ENCODE assay signal across 8 mouse cellular contexts in genomic region chr12:91591191-91591590, GRCm38 (mm10). TPM values are rescaled to one million over a fixed set of nuclear protein-coding genes. Genes with fewer than 3 reads are reported as not detected.
DNase-seq lines count a peak whose midpoint lies in the region; ATAC-seq and TF ChIP-seq lines count a peak whose summit lies in the region.

No protein-coding gene starts in this region.

- H3K27ac ChIP-seq in layer of hippocampus, adult 2 months, result peak overlapping the region; percentile 99; the same call in 1 of the 2 replicates
- H3K27ac ChIP-seq in embryonic facial prominence, embryonic 14.5 days (replicated peaks; ENCODE audit: low read depth, low read length), result no peak overlapping the region; the same call in 1 of the 2 replicates
- peak overlapping the region; percentile 100 for H3K27ac ChIP-seq in intestine, embryonic 15.5 days

- no peak for TF ChIP-seq CTCF in layer of hippocampus, adult 2 months (conservative IDR thresholded peaks at IDR 0.05)

- H3K36me3 ChIP-seq in embryonic facial prominence, embryonic 14.5 days (ENCODE audit: control insufficient read depth, insufficient read depth, low read length), result no peaks in the 10 kb centered on the region
- no peaks in the 10 kb centered on the region for H3K36me3 ChIP-seq in intestine, embryonic 15.5 days
- peaks cover 4% of the 10 kb centered on the region for H3K36me3 ChIP-seq in myocyte (ENCODE audit: control insufficient read depth, insufficient read depth)

- H3ac ChIP-seq in myocyte (ENCODE audit: control insufficient read depth, insufficient read length), result no peak overlapping the region

- 81% methylated on average over 1 of the region's 1 CpGs for WGBS in embryonic facial prominence, embryonic 14.5 days
- 93% methylated on average over 1 of the region's 1 CpGs for WGBS in intestine, embryonic 15.5 days

- peaks cover 12% of the 10 kb centered on the region; the same call in 1 of the 2 replicates for H3K4me1 ChIP-seq in embryonic facial prominence, embryonic 14.5 days (ENCODE audit: control insufficient read depth, insufficient read depth, low read length)
- H3K4me1 ChIP-seq in intestine, embryonic 15.5 days (replicated peaks), result peaks cover 5% of the 10 kb centered on the region; the same call in 1 of the 2 replicates

- H3K9ac ChIP-seq in embryonic facial prominence, embryonic 14.5 days (ENCODE audit: low read depth, low read length), result peak overlapping the region; percentile 100; the same call in 1 of the 2 replicates
- H3K9ac ChIP-seq in intestine, embryonic 15.5 days, result 0 out of 2 replicates have a peak overlapping the region, but pooled peaks have one; percentile 81

- no peak for DNase-seq in layer of hippocampus, adult 2 months (ENCODE audit: low spot score in 2 of 2)
- no peak for DNase-seq in layer of hippocampus, postnatal 14 days (ENCODE audit: low spot score in 2 of 2)
- DNase-seq in embryonic facial prominence, embryonic 14.5 days (ENCODE audit: low spot score), result no peak
- DNase-seq in gastrocnemius, adult 8-10 months (ENCODE audit: low spot score in 2 of 2), result no peak

- no peaks in the 10 kb centered on the region for H3K9me3 ChIP-seq in embryonic facial prominence, embryonic 14.5 days (ENCODE audit: control insufficient read depth, low read length)
- H3K9me3 ChIP-seq in intestine, embryonic 15.5 days, result no peaks in the 10 kb centered on the region

- peak overlapping the region; percentile 72 for H3K4me2 ChIP-seq in embryonic facial prominence, embryonic 14.5 days (ENCODE audit: low read depth, low read length)
- H3K4me2 ChIP-seq in intestine, embryonic 15.5 days (replicated peaks), result peak overlapping the region; percentile 53
- H3K4me2 ChIP-seq in myocyte (ENCODE audit: low read depth), result peak overlapping the region; percentile 99

- H3K27me3 ChIP-seq in embryonic facial prominence, embryonic 14.5 days (replicated peaks; ENCODE audit: control insufficient read depth, insufficient read depth, low read length), result no peaks in the 10 kb centered on the region
- no peaks in the 10 kb centered on the region for H3K27me3 ChIP-seq in intestine, embryonic 15.5 days (replicated peaks)
- no peaks in the 10 kb centered on the region for H3K27me3 ChIP-seq in myocyte (ENCODE audit: control insufficient read depth, insufficient read depth, insufficient read length)

- peak overlapping the region; percentile 67; the same call in 1 of the 2 replicates for H3K4me3 ChIP-seq in layer of hippocampus, adult 2 months
- H3K4me3 ChIP-seq in embryonic facial prominence, embryonic 14.5 days (ENCODE audit: low read depth, low read length), result peak overlapping the region; percentile 89; the same call in 1 of the 2 replicates
- no peak overlapping the region for H3K4me3 ChIP-seq in intestine, embryonic 15.5 days (replicated peaks)
- H3K4me3 ChIP-seq in myocyte, result peak overlapping the region; percentile 53

- no peak for ATAC-seq in embryonic facial prominence, embryonic 14.5 days (ENCODE audit: low read depth)
- ATAC-seq in intestine, embryonic 15.5 days, result no peak
- no peak for ATAC-seq in megakaryocyte progenitor cell, adult 5-6 weeks (replicated peaks; ENCODE audit: poor library complexity)
- no peak for ATAC-seq in monocyte, adult 5-6 weeks (replicated peaks; ENCODE audit: insufficient number of reproducible peaks, low FRiP score, low TSS enrichment, poor library complexity, severe bottlenecking)

- no peak for TF ChIP-seq POLR2A in myocyte (IDR thresholded peaks at IDR 0.05; ENCODE audit: insufficient read length, low read depth)

- peaks cover 17% of the 10 kb centered on the region for H3K79me2 ChIP-seq in myocyte (ENCODE audit: control insufficient read depth, insufficient read depth)

TF ChIP-seq in myocyte, 11 proteins besides CTCF, POLR2A, EP300 and RAD21:
- no peak for TF ChIP-seq TCF3 (IDR thresholded peaks at IDR 0.05; ENCODE audit: insufficient read length, low read depth)
- TF ChIP-seq USF1 (IDR thresholded peaks at IDR 0.05; ENCODE audit: low read depth), result no peak
- no peak for TF ChIP-seq MYOG (IDR thresholded peaks at IDR 0.05; ENCODE audit: control insufficient read depth in 1 of 3, insufficient read depth in 1 of 3, insufficient read length in 2 of 3, low read depth in 2 of 3)
- no peak for TF ChIP-seq MAX (IDR thresholded peaks at IDR 0.05; ENCODE audit: low read depth)
- no peak for TF ChIP-seq SRF (IDR thresholded peaks at IDR 0.05; ENCODE audit: control insufficient read depth, insufficient read length, low read depth)
- no peak for TF ChIP-seq TCF12 (IDR thresholded peaks at IDR 0.05; ENCODE audit: insufficient read depth, poor library complexity, severe bottlenecking)
- no peak for TF ChIP-seq POLR2AphosphoS2 (IDR thresholded peaks at IDR 0.05; ENCODE audit: insufficient read length, low read depth)
- no peak for TF ChIP-seq MYOD1 (IDR thresholded peaks at IDR 0.05; ENCODE audit: control insufficient read depth in 1 of 3, insufficient read length in 2 of 3, low read depth in 2 of 3)
- no peak for TF ChIP-seq E2F4 (IDR thresholded peaks at IDR 0.05; ENCODE audit: insufficient read depth)
- no peak for TF ChIP-seq REST (IDR thresholded peaks at IDR 0.05; ENCODE audit: insufficient read depth, insufficient read length)
- no peak for TF ChIP-seq CEBPB (IDR thresholded peaks at IDR 0.05; ENCODE audit: insufficient read depth, poor library complexity, severe bottlenecking)

RNA-seq across cellular contexts. Expression of gene Gtf2a1, which starts 0.9 kb away (rescaled TPM):
- 10 to 100 TPM; 52.2 to 53.0 TPM for total RNA-seq in layer of hippocampus, adult 2 months (2021)
- 10 to 100 TPM; 47.1 to 51.6 TPM for total RNA-seq in layer of hippocampus, postnatal 14 days (2021)
- polyA plus RNA-seq in embryonic facial prominence, embryonic 14.5 days (2014; fragmentation: Nextera tagmentation; extraction: Ambion mirVana), result 26.9 and 32.2 TPM in 2 replicates
- polyA plus RNA-seq in intestine, embryonic 15.5 days (2015; fragmentation: Nextera tagmentation; extraction: Ambion mirVana), result 34.6 and 37.5 TPM in 2 replicates
- polyA plus RNA-seq in myocyte (2012; fragmentation: generic; extraction: Trizol), result 5.8 TPM
- 31.1 and 34.5 TPM in 2 replicates for total RNA-seq in megakaryocyte progenitor cell, adult 5-6 weeks (2015)
- total RNA-seq in megakaryocyte progenitor cell, adult 5-6 weeks (2017), result 31.7 and 35.5 TPM in 2 replicates
- 31.8 to 40.7 TPM (median 36.9 TPM) in 3 replicates for total RNA-seq in monocyte, adult 5-6 weeks (2017)
- total RNA-seq in gastrocnemius, adult 8-10 months (2022), result 10 to 100 TPM; 22.8 to 27.1 (median 25.5) TPM
